ENCODE assay signal across 19 mouse cellular contexts in the genomic region with DNA sequence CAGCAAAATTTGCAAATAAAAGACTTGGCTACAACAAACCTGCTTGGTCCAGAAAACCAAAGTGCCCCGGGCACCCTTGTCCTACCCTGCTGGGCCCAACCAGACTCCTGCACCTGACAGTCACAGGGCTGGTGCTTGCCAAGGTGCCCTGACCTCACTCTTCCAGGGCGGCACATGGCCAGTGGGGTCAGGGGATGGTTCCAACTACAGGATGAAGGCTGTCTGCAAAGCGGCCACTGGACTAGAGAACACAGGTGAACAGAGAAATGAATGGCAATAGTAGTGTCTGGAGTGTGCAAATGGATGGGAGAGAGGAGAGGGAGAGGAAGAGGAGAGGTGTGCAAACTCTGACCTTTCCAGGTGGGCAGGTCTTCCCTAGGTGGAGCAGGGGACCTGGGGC. TPM values are rescaled to one million over a fixed set of nuclear protein-coding genes. Genes with fewer than 3 reads are reported as not detected.
DNase-seq lines count a peak whose midpoint lies in the region; ATAC-seq and TF ChIP-seq lines count a peak whose summit lies in the region.
"Had no signal": no experiment of that assay in that cellular context is flagged by ENCODE, and none has a peak within 500 bp of the region (broad histone marks: within the 10 kb centered on the region; RNA-seq: fewer than 3 reads in every experiment).

No protein-coding gene starts in this region.

- H3K4me1 ChIP-seq in heart, embryonic 16.5 days (ENCODE audit: control insufficient read depth, insufficient read depth, low read length): peaks cover 41% of the 10 kb centered on the region
- H3K4me1 ChIP-seq in heart, embryonic 12.5 days (replicated peaks): peaks cover 63% of the 10 kb centered on the region
- H3K4me1 ChIP-seq in kidney, embryonic 14.5 days (ENCODE audit: control insufficient read depth, insufficient read depth, low read length): no peaks in the 10 kb centered on the region
- H3K4me1 ChIP-seq: hindbrain, embryonic 12.5 days; intestine, embryonic 15.5 days had no signal

- no peak overlapping the region for H3K4me2 ChIP-seq in heart, embryonic 16.5 days (ENCODE audit: low read depth, low read length)
- no peak overlapping the region for H3K4me2 ChIP-seq in heart, embryonic 12.5 days
- no peak overlapping the region for H3K4me2 ChIP-seq in kidney, embryonic 14.5 days (replicated peaks; ENCODE audit: low read depth, low read length)
- H3K4me2 ChIP-seq: embryonic facial prominence, embryonic 13.5 days; forebrain, embryonic 12.5 days; hindbrain, embryonic 12.5 days; intestine, embryonic 15.5 days had no signal

- no peak overlapping the region for H3K4me3 ChIP-seq in gastrocnemius, adult 2 months
- H3K4me3 ChIP-seq in heart, embryonic 16.5 days (ENCODE audit: low read length): no peak overlapping the region
- H3K4me3 ChIP-seq in heart, embryonic 12.5 days: no peak overlapping the region
- no peak overlapping the region for H3K4me3 ChIP-seq in kidney, embryonic 14.5 days (ENCODE audit: low read length)
- H3K4me3 ChIP-seq: embryonic facial prominence, embryonic 13.5 days; forebrain, embryonic 12.5 days; hindbrain, embryonic 12.5 days; intestine, embryonic 15.5 days had no signal

- H3K9me3 ChIP-seq in heart, embryonic 16.5 days (replicated peaks; ENCODE audit: control insufficient read depth, low read length): no peaks in the 10 kb centered on the region
- no peaks in the 10 kb centered on the region for H3K9me3 ChIP-seq in heart, embryonic 12.5 days (replicated peaks)
- H3K9me3 ChIP-seq in kidney, embryonic 14.5 days (ENCODE audit: control insufficient read depth, low read length): no peaks in the 10 kb centered on the region
- H3K9me3 ChIP-seq: embryonic facial prominence, embryonic 13.5 days; forebrain, embryonic 12.5 days; hindbrain, embryonic 12.5 days; intestine, embryonic 15.5 days had no signal

- intact Hi-C loops in gastrocnemius, adult 2 months (cut with DNase I): no loop called here

- H3K36me3 ChIP-seq in heart, embryonic 16.5 days (ENCODE audit: control insufficient read depth, insufficient read depth): peaks cover 21% of the 10 kb centered on the region
- peaks cover 67% of the 10 kb centered on the region for H3K36me3 ChIP-seq in heart, embryonic 12.5 days
- peaks cover 66% of the 10 kb centered on the region for H3K36me3 ChIP-seq in kidney, embryonic 14.5 days (ENCODE audit: control insufficient read depth, insufficient read depth, low read length)

- peak overlapping the region; percentile 6; the same call in 1 of the 2 replicates for H3K27ac ChIP-seq in gastrocnemius, adult 2 months
- H3K27ac ChIP-seq in heart, embryonic 16.5 days (ENCODE audit: low read length): peak overlapping the region; percentile 8; the same call in 1 of the 2 replicates
- H3K27ac ChIP-seq in heart, embryonic 12.5 days (ENCODE audit: poor library complexity, severe bottlenecking): no peak overlapping the region
- no peak overlapping the region for H3K27ac ChIP-seq in kidney, embryonic 14.5 days (ENCODE audit: low read depth, low read length)
- H3K27ac ChIP-seq: embryonic facial prominence, embryonic 13.5 days; forebrain, embryonic 12.5 days; hindbrain, embryonic 12.5 days; intestine, embryonic 15.5 days had no signal

- ATAC-seq in heart, embryonic 16.5 days (replicated peaks; ENCODE audit: extremely low read depth, insufficient read depth, low FRiP score): no peak
- ATAC-seq in heart, embryonic 12.5 days (ENCODE audit: insufficient number of reproducible peaks, low FRiP score): no peak
- no peak for ATAC-seq in kidney, embryonic 14.5 days (ENCODE audit: low FRiP score, low TSS enrichment)
- ATAC-seq: forebrain, embryonic 16.5 days; intestine, embryonic 15.5 days had no signal

- no peak for TF ChIP-seq CTCF in gastrocnemius, adult 2 months (IDR thresholded peaks at IDR 0.05)

- no peaks in the 10 kb centered on the region for H3K27me3 ChIP-seq in heart, embryonic 16.5 days (ENCODE audit: control insufficient read depth, insufficient read depth, low read length)
- no peaks in the 10 kb centered on the region for H3K27me3 ChIP-seq in heart, embryonic 12.5 days (replicated peaks)
- H3K27me3 ChIP-seq in kidney, embryonic 14.5 days (ENCODE audit: control insufficient read depth, insufficient read depth, low read length): no peaks in the 10 kb centered on the region
- H3K27me3 ChIP-seq: embryonic facial prominence, embryonic 13.5 days; forebrain, embryonic 12.5 days; hindbrain, embryonic 12.5 days; intestine, embryonic 15.5 days had no signal

- DNase-seq in gastrocnemius, adult 2 months: no peak
- no peak for DNase-seq in gastrocnemius, postnatal 4 days (ENCODE audit: low spot score in 2 of 2)
- DNase-seq in kidney, adult 9 months: peak; percentile 14
- peak; percentile 10 for DNase-seq in thymus, postnatal 4 days
- no peak for DNase-seq in thymus, postnatal 36 days
- DNase-seq: adrenal gland, postnatal 10 days; cerebellum, adult 11 months; cerebellum, adult 8-10 months; cerebellum, postnatal 25 days; gastrocnemius, postnatal 14 days; heart, postnatal 4 days had no signal

- no peak overlapping the region for H3K9ac ChIP-seq in heart, embryonic 16.5 days (ENCODE audit: low read length)
- H3K9ac ChIP-seq in heart, embryonic 12.5 days: no peak overlapping the region
- H3K9ac ChIP-seq in kidney, embryonic 14.5 days (ENCODE audit: low read depth, low read length): no peak overlapping the region
- H3K9ac ChIP-seq: embryonic facial prominence, embryonic 13.5 days; forebrain, embryonic 12.5 days; hindbrain, embryonic 12.5 days; intestine, embryonic 15.5 days had no signal

- 95% methylated on average over 3 of the region's 3 CpGs for WGBS in heart, embryonic 16.5 days
- 81% methylated on average over 3 of the region's 3 CpGs for WGBS in heart, embryonic 12.5 days
- 96% methylated on average over 3 of the region's 3 CpGs for WGBS in kidney, embryonic 14.5 days

RNA-seq across cellular contexts. Expression of a gene that starts 35.3 kb away (rescaled TPM):
- total RNA-seq in gastrocnemius, adult 2 months (2021): 100 to 1,000 TPM in 1 of 2 experiments, 10 to 100 TPM in 1; 86.1 to 122 TPM
- total RNA-seq in gastrocnemius, postnatal 4 days (2021): 100 to 1,000 TPM; 187 to 207 TPM
- 457 and 460 TPM in 2 replicates for polyA plus RNA-seq in heart, embryonic 16.5 days (2015; fragmentation: Nextera tagmentation; extraction: Ambion mirVana)
- 397 and 400 TPM in 2 replicates for polyA plus RNA-seq in heart, embryonic 12.5 days (2016; fragmentation: Nextera tagmentation; extraction: Ambion mirVana)
- 418 and 533 TPM in 2 replicates for polyA plus RNA-seq in kidney, embryonic 14.5 days (2014; fragmentation: Nextera tagmentation; extraction: Ambion mirVana)

RNA-seq across cellular contexts. Expression of a gene that starts 40.2 kb away (rescaled TPM):
- 1 to 10 TPM in 1 of 2 experiments, under 1 TPM in 1; 0.77 to 1.1 TPM for total RNA-seq in gastrocnemius, adult 2 months (2021)
- total RNA-seq in gastrocnemius, postnatal 4 days (2021): 1 to 10 TPM; 1.3 to 2.0 TPM
- 3.6 and 6.2 TPM in 2 replicates for polyA plus RNA-seq in heart, embryonic 16.5 days (2015; fragmentation: Nextera tagmentation; extraction: Ambion mirVana)
- polyA plus RNA-seq in heart, embryonic 12.5 days (2016; fragmentation: Nextera tagmentation; extraction: Ambion mirVana): 0.60 and 0.81 TPM in 2 replicates
- 0.28 and 0.53 TPM in 2 replicates for polyA plus RNA-seq in kidney, embryonic 14.5 days (2014; fragmentation: Nextera tagmentation; extraction: Ambion mirVana)

Comparison
In these comparisons a context has a peak if more than half of its experiments do, and no peak if none do; other contexts are left out.
1. DNase-seq: peak in kidney, adult 9 months (single experiment) and thymus, postnatal 4 days (single experiment); none in gastrocnemius, adult 2 months (single experiment), gastrocnemius, postnatal 4 days (0 of 2) and thymus, postnatal 36 days (0 of 2).
2. H3K27ac ChIP-seq: peak in gastrocnemius, adult 2 months (single experiment) and heart, embryonic 16.5 days (single experiment); none in heart, embryonic 12.5 days (single experiment) and kidney, embryonic 14.5 days (single experiment).